In genomic region chr1:131015281-131015680, GRCm38 (mm10) we compare ENCODE assay signal across 27 mouse cellular contexts. TPM values are rescaled to one million over a fixed set of nuclear protein-coding genes. Genes with fewer than 3 reads are reported as not detected.
"Had no signal": no experiment of that assay in that cellular context is flagged by ENCODE, and none has a peak within 500 bp of the region (broad histone marks: within the 10 kb centered on the region; RNA-seq: fewer than 3 reads in every experiment).

No protein-coding gene starts in this region.

- DNase-seq: kidney, adult 2 months; kidney, postnatal 25 days; layer of hippocampus, adult 9-11 months; lung, adult 18-20 months; right cerebral cortex, postnatal 14 days; right cerebral cortex, postnatal 4 days; thymus, adult 2 months; thymus, postnatal 14 days; thymus, postnatal 4 days had no signal

- H3K27ac ChIP-seq: kidney, postnatal 0 days; layer of hippocampus, adult 2 months; liver, embryonic 14.5 days; macrophage; midbrain, embryonic 12.5 days; stomach, postnatal 0 days had no signal

- H3K4me1 ChIP-seq: midbrain, embryonic 12.5 days had no signal

- H3K4me2 ChIP-seq: liver, embryonic 11.5 days; midbrain, embryonic 12.5 days had no signal

- H3K36me3 ChIP-seq: midbrain, embryonic 12.5 days had no signal

- H3K9ac ChIP-seq: liver, embryonic 14.5 days; midbrain, embryonic 12.5 days had no signal

- H3K9me3 ChIP-seq: midbrain, embryonic 12.5 days had no signal

- H3K4me3 ChIP-seq: layer of hippocampus, adult 2 months; midbrain, embryonic 12.5 days had no signal

- ATAC-seq: intestine, postnatal 0 days; midbrain, embryonic 16.5 days had no signal

- H3K27me3 ChIP-seq: midbrain, embryonic 12.5 days had no signal

RNA-seq across cellular contexts. Expression of gene Il10, which starts 4.4 kb away (rescaled TPM):
- total RNA-seq: layer of hippocampus, adult 2 months; layer of hippocampus, postnatal 25 days; left cerebral cortex, adult 18-20 months; left cerebral cortex, postnatal 25 days; megakaryocyte-erythroid progenitor cell, adult 5-6 weeks had no signal
- polyA plus RNA-seq: intestine, postnatal 0 days; kidney, adult 2 months; kidney, embryonic 14.5 days; limb, embryonic 11.5 days; liver, embryonic 11.5 days; lung, embryonic 16.5 days; midbrain, embryonic 12.5 days; midbrain, embryonic 16.5 days; neural tube, embryonic 11.5 days; neural tube, embryonic 14.5 days; stomach, postnatal 0 days had no signal
